Mouse (Mus musculus) right cerebral cortex, postnatal 25 days (tissue): ENCODE results near the gene Pdlim4.

Source experiments
- DNase-seq: peaks from one replicate; pipeline ENCODE4 v3.0.0; 2022

Gene Pdlim4

DNA sequence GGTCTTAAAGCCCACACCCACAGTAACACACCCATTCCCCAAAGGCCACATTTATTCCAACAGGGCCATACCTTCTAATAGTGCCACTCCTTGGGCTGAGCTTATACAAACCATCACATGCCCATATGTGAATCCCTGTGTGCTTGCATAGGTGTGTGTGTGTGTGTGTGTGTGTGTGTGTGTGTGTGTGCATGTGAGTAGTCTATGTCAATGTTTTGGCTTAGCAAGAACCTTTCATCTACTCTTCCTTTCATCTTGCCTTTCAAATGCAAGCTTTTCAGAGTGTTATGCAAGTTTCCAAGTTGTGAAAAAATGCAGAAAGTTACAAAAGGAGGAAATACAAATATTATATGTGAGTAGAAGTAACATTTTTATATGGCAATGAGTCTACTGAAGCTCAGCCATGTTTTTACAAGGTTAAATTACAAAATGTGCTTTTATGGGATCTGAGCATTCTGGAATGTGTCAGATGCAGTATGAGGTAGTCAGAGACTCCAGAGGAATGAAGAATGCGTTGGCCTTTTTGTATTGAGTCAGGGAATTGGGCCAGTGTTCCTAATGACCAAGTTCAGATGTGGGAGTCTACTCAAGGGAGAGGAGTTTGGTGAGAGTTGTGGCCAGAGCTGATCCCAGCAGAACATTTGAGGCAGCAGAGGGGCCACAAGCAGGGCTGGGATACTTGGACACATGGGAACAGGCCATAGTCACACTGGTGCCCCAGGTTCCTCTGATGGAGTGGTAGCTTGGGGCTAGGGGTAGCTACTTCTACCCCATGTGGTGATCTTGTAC, 21.5 kb upstream of the Pdlim4 start:
- DNase-seq, result no peak

DNA sequence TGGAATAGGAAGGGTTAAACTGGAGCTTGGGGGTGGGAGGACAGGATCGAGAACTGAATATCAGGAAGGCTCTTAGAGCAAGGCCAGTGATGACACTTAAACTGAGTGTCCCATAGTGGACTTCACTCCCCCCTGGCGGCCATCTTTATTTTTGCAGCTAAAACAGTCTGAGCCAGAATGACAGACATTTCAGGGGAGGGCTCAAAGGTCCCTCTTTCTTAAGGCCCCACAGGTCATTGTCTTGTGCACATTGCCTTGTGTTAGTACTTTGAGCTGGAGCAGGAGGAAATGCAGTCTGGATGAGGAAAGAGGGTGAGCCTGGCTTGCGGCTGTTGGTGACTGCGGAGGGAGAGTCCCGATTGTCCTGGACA, 20.1 kb upstream of the Pdlim4 start:
- DNase-seq, result no peak

DNA sequence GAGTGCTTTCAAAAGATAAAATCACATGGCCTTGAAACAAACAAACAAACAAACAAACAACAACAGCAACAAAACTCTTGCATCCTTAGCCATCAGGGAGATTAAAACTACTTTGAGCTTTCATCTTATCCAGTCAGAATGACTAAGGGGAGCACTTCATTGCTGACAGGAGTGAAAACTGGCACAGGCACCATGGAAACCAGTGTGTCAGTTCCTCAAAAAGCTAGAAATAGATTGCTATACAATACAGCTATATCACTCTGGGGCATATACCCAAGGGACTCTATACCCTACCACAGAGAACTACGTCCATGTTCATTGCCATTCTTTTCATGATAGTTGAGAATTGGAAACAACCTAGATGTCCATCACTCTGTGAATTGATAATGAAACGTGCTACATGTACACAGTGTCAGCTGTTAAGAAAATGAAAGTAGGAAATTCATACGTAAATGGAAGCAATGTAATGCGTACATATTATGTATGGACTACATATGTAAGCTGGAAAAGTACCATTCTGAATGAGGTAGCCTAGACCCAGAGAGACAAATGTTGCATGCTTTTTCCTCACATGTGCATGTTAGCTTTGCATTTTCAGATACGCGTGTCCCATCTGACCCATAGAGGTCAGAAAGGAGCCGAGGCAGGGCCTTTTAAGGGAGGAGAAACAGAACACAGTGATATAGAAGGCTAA, 19.6 kb upstream of the Pdlim4 start:
- no peak for DNase-seq

DNA sequence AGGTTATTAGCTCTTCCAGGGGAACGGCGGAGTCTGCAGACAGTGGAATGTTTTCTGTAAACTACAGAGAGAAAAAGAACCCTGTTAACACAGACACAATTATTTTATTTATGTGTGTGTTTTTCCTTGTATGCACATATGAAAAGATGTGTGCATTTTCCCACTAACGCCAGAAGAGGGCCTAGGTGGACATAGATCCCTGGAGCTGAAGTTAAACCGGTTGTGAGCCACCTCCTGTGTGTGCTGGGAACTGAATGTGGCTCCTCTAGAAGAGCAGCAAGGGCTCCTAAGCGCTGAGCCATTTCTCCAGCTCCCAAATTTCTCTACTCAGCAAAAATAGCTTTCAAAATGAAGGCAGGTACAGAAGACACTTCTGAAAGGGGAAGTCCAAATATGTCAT, 17.0 kb upstream of the Pdlim4 start:
- no peak for DNase-seq

DNA sequence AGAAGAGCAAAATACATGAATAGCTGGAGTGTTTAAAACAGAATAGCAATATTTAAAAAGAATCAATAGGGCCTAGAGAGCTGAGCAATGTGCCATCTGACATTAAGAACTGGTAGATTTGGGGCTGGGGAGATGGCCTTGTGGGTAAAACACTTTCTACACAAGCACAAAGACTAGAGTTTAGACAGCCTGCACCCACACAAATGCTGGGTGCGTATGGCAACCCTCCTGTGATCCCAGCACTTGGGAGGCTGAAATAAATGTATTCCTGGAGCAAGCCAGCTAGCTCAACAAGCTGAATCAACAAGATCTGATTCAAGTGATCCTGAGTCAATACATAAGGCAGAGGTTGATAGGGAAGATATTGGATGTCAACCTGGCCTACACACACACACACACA, 16.2 kb upstream of the Pdlim4 start:
- DNase-seq, result no peak

DNA sequence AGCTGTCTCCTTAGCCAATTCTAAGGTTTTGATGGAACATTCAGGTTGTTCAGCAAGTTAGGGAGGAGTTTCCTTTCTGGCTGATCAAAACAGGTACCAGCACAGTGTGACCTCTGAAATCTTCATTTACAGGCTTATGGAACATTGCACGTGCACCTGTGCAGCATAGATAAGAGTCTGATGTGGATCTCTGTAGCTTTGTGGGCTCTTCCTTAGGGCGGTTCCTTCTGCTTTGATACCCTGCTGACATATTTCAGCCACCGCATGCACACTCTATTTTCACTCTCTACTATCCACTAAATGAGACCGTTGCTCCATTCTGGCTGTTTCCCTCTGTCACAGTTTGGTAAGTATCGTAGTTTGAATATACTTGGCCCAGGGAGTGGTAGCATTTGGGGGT, 13.9 kb upstream of the Pdlim4 start:
- no peak for DNase-seq

DNA sequence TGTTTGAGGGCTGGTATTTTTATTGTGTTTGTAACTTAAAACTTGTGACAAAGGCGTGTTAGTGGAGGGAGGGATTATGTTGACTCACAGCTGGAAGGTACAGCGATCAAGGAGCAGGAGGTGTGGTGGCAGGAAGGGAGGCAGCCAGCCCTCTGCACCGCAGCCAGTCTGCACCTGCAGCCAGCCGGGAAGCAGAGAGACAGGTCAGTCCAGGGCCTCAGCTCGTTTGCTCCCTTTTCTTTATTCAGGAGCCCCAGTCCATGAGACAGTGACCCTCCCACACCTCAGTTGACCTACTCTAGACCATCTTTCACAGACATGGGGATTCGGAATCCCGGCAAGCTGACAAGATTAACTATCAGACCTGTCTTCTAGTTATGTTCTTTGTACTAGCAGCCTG, 11.6 kb upstream of the Pdlim4 start:
- DNase-seq, result no peak

DNA sequence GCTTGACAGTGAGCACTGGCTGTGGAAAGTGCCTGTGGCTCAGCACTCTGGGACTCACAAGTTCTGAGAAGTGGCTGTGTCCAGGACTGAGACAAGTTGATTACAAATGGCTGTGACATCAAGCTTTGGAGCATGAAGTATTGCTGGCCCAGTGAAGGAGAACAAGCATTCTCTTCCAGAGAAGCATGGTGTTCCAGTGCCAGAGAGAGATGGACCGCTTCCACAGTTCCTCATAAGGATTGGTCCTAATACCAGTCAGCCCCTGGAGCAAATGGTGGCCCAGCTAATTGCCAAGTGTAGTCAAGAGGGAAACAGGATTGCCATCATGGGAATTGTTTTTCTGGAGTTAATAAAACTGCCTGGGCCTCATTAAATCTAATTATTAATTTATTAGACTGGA, 7.3 kb upstream of the Pdlim4 start:
- no peak for DNase-seq

DNA sequence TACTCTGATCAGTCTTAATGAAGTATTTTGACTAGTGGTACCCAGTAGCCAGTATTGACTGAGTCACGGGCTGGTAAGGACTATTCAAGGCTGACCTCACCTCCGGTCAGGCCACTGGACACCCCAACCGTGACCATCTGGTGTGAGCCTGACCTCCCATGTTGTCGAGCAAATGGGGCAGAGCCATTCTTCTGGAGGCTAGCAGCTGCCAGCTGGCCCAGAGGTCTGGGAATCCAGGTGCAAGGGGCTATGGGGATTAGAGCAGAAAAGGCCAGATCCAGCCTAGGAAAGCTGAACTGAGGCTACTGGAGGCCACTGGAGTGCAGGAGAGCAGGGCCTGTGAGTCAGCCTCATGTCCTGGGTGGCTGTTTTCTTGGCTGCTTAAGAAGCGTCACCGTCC, 6.5 kb upstream of the Pdlim4 start:
- no peak for DNase-seq

DNA sequence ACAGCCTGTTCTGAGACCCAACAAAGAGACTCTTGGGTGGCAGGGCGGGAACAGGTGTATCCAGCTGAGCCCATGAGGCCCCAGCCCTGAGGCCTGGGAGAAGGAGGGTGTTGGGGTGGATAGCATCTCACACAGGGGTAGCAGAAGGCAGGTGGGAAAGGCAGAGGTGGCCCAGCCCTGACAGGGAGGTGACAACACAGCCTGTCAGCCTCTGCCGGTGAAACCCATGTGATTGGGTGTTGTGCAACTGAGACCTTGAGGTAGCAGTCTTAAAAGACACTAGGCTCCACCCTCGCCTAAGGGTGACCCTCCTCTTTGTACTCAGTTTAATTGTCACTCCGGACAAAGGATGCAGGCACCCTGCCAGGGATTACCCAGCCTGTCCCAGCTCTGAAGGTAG, 4.5 kb upstream of the Pdlim4 start:
- no peak for DNase-seq

DNA sequence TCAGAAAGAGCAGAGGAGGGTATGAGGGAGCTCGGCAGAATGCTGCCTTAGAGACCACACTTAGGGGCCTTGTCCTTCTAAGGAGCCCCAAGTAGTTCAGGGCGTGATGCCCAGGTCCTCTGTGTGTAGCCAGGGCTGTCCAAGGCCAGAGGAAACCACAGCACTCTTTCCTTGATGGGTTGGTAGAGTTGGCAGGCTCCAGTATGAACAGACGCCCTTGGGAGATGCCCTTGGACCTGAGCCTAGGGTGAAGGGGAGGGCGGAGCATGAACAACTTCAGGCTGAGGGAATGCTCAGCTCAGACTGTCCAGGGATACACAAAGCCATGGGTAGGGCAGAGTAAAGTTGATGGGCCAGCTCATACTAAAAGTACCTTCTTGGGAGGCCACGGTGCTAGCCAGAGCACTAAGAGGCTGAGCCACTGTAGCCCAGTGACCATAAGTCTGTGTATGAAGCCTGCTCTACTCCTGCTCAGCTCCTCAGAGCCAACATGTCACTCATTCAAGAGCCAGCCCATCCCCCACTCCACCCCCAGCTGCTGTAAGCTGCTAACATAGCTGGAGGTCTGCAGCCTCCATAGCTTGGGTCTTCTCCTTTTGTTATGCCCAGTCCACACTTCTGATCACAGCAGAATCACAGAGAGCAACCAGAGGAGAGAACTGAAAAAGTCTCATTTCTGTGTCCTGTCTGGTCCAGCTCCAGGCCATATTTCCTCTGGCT, 3.1 kb upstream of the Pdlim4 start:
- no peak for DNase-seq

DNA sequence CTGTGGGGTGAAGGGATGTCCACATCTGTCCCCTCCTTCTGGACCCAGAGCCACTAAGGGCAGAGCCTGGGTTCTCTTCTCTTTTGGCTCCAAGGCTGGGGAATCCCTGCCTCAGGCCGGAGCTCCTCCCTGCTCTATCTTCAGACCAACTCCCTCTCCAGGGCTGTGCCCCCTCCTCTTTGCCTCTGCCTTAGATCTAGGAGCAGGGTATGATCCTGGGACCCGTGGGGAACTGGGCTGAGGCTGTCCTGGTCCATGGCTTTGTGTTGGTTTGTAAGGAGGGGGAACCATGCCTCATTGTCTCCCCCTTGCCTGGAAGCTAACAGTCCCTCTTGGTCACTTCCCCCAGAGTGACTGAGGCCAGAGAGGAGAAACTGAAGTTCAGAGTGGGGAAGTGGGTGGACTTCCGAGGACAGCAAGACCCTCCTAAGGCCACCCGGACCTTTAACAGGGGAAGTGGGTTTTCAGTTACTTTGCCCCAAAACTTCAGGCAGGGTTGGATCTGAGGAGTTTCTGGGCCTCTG, 756 bp downstream of the Pdlim4 start:
- DNase-seq, result no peak

DNA sequence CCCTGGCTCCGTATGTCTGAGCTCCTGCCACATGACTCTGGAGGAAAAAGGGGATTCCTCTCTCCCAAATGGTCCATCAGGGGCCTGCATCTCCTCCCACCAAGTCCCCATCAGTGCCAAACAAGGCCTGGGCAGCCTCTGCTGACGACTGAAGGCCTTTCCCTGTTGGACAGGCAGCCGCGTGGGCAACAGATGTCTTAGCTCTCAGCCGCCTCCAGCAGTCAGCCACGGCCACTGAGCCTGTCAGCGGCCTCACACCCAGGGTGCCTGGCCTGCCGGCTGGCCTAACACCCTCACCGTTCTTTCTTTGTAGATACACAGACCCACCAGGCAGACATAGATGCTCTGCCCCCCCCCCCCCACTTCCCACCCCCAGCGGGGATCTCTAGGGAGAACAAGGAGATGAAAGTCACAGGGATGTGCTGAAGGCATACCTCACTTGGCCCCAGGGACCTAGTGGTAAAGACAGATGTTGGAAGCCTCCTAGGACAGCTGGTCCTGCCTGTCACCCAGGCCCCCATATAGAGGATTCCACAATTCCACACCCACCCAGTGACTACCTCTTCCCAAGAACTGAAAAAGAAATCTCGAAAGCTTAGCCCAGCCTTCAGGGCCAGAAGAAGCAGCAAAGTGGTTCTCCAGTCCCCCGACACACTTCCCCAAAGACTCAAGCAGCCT, 1.4 kb downstream of the Pdlim4 start:
- no peak for DNase-seq

DNA sequence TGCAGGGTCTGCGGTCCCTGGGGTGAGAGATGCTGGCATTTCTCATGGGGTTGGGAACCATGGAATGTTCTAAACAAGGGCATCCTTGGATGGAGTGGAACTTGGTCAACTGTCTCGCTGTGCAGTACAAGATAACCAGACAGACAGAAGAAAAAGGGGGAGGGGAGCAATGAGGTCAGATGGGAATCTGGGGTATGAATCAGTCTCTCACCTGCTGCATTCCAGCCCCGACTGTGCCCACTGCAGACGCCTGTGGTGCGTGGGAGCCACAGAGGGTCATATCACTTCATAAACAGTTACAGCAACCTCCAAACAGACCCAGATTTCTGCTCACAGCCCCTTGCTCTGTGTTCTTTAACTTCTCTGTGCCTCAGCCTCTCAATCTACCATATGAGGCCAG, 2.4 kb downstream of the Pdlim4 start:
- DNase-seq, result no peak

DNA sequence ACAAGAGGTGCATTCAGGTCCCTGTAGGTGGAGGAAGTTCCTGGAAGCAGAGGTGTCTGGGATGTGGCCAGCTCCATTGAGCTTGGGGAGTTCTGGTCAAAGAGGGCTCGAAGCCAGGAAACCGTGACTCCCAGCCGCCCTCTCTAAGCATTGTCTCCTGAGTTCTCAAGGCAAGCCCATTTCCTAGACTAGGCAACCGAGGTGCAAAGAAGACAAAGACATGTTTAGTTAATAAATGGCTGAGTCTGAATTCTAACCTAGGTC, 3.0 kb downstream of the Pdlim4 start:
- no peak for DNase-seq

DNA sequence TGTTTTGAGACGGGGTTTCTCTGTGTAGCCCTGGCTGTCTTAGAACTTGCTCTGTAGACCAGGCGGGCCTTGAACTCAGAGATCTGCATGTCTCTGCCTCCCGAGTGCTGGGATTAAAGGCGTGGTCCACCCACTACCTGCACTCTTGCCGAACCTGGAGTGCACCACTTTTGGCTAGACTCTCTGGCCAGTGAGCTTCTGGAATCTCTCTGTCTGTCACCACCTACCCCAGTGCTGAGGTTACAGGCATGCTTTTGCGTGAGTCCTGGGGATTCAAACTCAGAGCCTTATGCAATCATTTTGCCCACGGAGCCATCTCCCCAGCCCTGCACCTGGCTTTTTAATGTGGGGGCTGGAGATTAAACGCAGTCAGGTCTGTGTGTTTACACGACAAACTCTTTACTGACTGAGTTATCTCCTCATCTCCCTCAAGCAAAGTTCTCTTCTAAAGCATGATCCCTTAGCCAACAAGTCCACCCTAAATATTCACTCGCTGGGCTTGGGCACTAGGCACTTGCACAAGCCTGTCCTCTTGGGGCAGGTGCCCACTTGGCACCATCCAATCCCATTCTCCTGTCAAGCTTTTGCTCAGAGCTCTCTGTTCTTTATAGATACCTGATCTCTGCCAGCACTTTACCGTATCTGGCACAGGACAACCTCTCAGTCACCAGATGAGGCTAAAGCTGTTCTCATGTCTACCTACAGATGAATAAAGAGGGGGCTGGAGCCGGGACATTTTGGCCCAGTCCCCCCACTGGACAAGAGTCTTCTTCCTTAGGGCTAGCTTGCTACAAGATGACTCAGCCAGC, 3.5 kb downstream of the Pdlim4 start:
- no peak for DNase-seq

DNA sequence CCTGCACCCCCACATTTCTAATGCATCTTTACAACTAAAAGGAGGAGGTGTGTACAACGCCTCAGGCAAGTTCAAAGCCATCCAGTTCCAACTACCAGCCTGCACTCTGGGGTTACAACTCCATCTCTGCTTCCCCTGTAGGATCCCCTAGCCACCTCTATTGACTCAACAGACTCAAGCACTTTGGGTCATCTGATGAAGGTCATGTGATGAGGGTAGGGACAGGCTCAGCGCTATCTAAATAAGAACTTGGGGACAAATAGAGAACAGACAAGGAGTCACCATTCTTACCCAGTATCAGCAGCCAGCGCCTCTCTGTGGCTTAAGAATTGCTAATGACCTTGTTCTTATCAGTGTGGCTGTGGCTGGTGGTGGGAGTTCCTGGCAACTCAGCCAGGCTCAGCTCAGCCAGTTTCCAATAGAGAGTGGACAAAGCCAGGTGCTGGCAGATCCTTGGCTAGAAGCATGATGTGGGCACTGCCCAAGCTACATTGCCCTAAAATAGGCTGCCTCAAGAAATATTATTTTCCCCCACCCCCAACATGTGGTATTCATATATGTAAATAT, 4.3 kb downstream of the Pdlim4 start:
- DNase-seq, result no peak

DNA sequence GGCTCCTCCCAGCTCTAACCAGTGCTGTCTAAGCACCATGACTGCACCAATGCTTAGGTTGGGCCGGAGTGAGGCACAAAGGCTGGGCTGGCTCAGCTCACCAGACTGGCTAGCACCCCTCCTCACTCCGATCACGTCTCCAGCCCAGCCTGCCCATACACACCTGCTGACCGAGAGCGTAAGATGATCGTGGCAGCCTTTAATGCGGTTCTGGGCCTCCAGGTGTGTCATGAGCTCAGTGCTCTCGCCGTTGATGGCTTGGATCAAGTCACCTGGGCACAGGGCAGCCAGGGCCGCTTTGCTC, 5.4 kb downstream of the Pdlim4 start:
- no peak for DNase-seq

DNA sequence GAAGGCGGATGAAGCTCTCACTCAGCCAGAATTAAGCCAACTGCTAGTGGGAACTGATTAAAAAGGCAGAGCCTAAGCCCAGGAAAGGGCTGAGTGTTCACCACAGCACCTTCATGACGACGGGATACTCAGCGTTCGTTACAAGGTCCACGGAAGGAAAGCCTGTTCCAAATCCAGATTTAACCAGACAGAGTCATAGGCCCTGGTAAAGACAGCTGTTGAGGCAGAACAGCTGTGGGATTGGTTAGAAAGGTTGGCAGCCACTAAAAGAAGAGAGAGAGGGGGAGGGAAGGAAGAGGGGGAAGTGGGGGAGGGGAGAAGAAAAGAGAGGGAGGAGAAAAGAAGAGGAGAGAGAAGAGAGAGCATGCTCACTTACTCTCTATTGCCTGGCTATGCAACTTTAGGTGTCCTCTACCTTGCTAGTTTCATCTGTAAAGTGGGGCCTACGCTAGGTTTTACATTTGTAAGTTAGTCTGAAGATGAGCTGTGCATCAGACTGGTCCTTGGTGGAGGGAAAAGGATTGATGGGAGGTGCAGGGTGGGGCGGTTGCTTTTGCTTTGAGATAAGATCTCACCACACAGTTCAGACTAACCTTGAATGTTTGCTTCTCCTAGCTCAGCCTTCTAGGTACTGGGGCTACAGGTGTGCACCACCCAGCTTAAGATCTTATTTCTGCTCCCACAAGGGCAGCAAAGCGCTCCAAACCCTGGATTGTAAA, 5.9 kb downstream of the Pdlim4 start:
- DNase-seq, result no peak

DNA sequence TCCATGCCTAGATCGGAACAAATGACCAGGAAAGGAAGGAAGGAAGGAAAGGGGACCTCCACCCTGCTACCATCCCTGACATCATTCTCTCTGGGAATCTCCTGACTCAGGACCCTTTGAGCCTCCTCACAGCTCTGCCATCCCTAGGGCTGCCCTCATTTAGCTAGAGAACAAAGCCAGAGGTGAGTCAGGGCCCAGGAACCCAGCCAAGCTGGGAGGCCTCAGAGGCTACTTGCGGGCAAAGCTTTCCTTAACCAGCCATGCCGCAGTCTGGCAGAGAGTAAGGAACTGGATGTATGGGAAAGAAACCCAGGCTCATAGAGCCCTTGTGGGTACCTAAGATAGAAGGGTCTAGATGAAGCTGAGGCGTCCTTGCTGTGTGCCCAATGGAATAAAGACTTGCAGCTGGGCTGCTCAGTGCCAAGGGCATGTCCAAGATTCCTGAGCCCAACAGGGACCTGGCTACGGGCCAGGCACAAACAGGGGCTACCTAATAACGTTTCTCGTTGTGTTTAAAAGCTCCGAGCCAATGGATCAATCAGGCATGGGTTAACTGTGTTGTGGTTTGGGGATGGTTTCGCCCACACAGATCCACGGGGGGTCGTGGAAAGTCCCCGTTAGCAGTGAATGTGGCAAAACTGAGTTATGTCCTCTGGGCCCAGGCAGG, 6.6 kb downstream of the Pdlim4 start:
- DNase-seq, result no peak

DNA sequence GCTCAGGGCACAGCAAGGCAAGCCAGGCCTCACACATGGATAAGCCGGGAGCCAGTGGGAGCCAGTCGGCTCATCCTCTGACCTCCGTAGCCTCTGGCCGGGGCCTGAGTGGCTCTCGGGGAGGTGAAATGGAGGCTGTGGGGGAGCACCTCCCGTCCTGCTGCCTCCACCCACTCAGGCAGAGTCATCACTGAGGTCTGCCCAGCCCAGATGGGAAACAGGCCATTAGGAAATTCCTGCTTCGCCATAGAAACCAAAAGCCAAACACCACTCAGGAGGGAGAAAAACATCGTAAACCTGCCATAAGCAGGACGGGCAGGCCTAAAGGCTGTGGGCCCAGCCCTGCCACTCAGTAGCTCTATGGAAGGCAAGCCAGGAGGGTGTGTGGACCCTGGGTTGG, 8.5 kb downstream of the Pdlim4 start:
- DNase-seq, result no peak
